Mouse (Mus musculus): ENCODE data around the gene Ranbp3. TPM values are rescaled to one million over a fixed set of nuclear protein-coding genes. Genes with fewer than 3 reads are reported as not detected.
A peak's percentile ranks its signal among the peaks of the same experiment; 100 is the strongest.

Ranbp3 gene
- polyA plus RNA-seq, 1 experiment from 2014 or later: 63.2 TPM

DNA sequence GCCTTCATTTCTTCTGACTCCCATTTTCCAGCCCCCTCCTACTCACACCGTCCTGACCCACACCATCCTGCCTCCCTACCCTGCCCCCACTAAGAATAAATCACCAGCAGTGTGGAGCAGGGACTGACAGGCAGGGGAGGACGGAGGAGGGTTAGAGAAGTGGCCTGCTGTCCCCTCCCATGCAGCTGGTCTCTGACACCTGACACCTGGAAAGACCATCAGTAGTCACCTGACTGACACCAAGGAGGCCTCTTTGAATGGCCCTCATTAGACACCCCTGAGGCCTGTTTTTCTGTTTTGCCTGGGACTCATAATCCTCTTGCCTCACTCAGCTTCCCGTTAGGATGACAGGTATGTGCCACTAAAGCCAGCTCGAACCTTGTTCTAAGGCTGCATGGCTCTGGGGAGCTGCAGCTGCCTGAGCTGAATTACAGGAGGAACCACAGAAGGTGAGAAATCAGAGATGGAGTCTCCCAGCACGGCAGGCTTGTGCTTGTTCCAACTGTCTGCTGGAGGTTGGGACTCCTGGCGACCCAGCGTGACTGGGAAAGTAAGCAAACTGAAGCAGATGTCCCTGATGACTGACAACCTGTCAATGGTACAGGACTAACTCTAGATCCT is 54.0 kb downstream of the Ranbp3 start:
- WGBS: 13% methylated on average over 7 of the region's 7 CpGs
- 0 out of 2 replicates have a peak overlapping the region, but pooled peaks have one; percentile 5 for H3K9ac ChIP-seq
- peaks cover 16% of the 10 kb centered on the region; the same call in 1 of the 2 replicates for H3K27me3 ChIP-seq (replicated peaks)
- ATAC-seq (ENCODE audit: insufficient number of reproducible peaks, low FRiP score): no peak
- peak overlapping the region; percentile 47; the same call in 1 of the 2 replicates for H3K4me2 ChIP-seq
- peaks cover 26% of the 10 kb centered on the region for H3K4me1 ChIP-seq (replicated peaks)
- peaks cover 31% of the 10 kb centered on the region for H3K36me3 ChIP-seq
- no peak overlapping the region for H3K4me3 ChIP-seq
- H3K27ac ChIP-seq (ENCODE audit: poor library complexity, severe bottlenecking): no peak overlapping the region
- peaks cover 4% of the 10 kb centered on the region; the same call in 1 of the 2 replicates for H3K9me3 ChIP-seq (replicated peaks)

DNA sequence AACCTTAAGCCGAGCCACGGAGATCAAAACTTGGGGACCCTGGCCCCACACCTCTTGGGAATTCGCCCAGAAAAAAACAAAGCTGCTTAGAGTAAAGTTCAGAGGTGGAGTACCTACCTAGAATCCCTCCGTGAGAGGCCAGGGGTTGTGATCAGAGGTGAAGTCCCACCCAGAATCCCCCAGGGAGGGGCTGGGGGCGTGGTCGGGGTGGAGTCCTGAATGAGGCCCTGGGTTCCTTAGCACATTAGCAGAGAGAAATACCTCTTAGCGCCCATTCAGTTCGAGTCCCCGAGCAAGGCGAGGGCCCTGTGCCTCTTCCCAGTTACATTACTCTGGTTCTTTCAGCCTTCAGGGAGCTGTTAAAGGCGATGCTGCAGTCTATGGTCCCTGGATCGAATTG is 54.6 kb downstream of the Ranbp3 start:
- WGBS: 9% methylated on average over 12 of the region's 12 CpGs
- Histone ChIP-seq H3K4me2 (peak overlapping the region; percentile 47), H3K4me1 (replicated peaks) (peaks cover 26% of the 10 kb centered on the region), H3K36me3 (peaks cover 26% of the 10 kb centered on the region), H3K9me3 (replicated peaks) (peaks cover 4% of the 10 kb centered on the region; the same call in 1 of the 2 replicates), H3K9ac (0 out of 2 replicates have a peak overlapping the region, but pooled peaks have one; percentile 5), H3K27me3 (replicated peaks) (peaks cover 16% of the 10 kb centered on the region; the same call in 1 of the 2 replicates), H3K4me3 (no peak overlapping the region), H3K27ac (ENCODE audit: poor library complexity, severe bottlenecking) (no peak overlapping the region)
- ATAC-seq (ENCODE audit: insufficient number of reproducible peaks, low FRiP score): no peak

- Histone ChIP-seq H3K27ac (ENCODE audit: poor library complexity, severe bottlenecking) (no peak overlapping the region), H3K4me3 (no peak overlapping the region), H3K27me3 (replicated peaks) (peaks cover 18% of the 10 kb centered on the region), H3K4me2 (peak overlapping the region; percentile 47), H3K4me1 (replicated peaks) (peaks cover 25% of the 10 kb centered on the region), H3K36me3 (peaks cover 21% of the 10 kb centered on the region), H3K9ac (no peak overlapping the region), H3K9me3 (replicated peaks) (peaks cover 4% of the 10 kb centered on the region; the same call in 1 of the 2 replicates)
- ATAC-seq (ENCODE audit: insufficient number of reproducible peaks, low FRiP score): peak; percentile 47; the same call in 1 of the 2 replicates
- WGBS: 10% methylated on average over 12 of the region's 12 CpGs
Observed at GRCm38 (mm10) chr17:56728117-56728516, 55.0 kb downstream of the Ranbp3 start.

DNA sequence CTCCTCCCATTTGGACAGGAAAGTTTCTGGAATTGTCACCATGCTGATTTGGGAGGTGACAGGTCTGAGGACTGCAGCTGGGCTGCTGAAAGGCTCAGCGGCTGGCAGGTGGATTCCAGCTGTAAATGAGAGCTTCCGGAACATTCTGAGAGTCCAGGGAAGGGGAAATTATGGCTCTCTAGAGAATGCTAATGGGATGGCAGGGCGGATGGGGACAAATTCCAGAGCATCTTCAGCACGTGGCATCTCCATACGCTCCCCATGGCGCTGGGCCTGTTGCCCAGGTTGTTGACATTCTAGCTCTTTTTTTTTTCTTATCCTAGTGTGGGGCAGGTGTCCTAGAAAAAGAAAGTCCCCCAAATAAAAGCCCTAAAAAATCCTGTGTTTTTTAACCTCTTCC is 56.1 kb downstream of the Ranbp3 start:
- Histone ChIP-seq H3K4me2 (no peak overlapping the region), H3K36me3 (peaks cover 11% of the 10 kb centered on the region), H3K27me3 (replicated peaks) (peaks cover 27% of the 10 kb centered on the region), H3K4me3 (no peak overlapping the region), H3K4me1 (replicated peaks) (peaks cover 21% of the 10 kb centered on the region), H3K9ac (no peak overlapping the region), H3K9me3 (replicated peaks) (peaks cover 4% of the 10 kb centered on the region; the same call in 1 of the 2 replicates), H3K27ac (ENCODE audit: poor library complexity, severe bottlenecking) (no peak overlapping the region)
- no peak for ATAC-seq (ENCODE audit: insufficient number of reproducible peaks, low FRiP score)
- 48% methylated on average over 6 of the region's 6 CpGs for WGBS

DNA sequence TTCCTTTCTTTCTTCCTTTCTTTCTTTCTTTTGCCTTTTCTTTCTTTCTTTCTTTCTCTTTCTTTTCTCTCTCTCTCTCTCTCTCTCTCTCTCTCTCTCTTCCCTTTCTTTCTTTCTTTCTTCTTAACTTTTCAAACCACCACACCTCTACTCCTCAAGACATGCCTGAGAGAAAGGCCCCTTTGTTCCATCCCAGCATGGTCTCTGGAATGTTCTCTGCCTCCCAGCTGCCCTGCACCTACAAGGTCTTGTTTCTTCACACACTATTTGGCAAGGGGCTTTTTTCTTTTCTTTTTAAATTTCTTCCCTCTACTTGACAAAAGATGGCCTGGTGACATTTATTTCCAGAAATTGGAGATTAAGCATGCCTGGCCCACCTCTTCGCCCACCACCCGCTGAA is 56.6 kb downstream of the Ranbp3 start:
- WGBS: 54% methylated on average over 2 of the region's 2 CpGs
- Histone ChIP-seq H3K4me2 (no peak overlapping the region), H3K9me3 (replicated peaks) (peaks cover 4% of the 10 kb centered on the region; the same call in 1 of the 2 replicates), H3K36me3 (peaks cover 7% of the 10 kb centered on the region; the same call in 1 of the 2 replicates), H3K4me1 (replicated peaks) (peaks cover 21% of the 10 kb centered on the region), H3K4me3 (no peak overlapping the region), H3K27me3 (replicated peaks) (peaks cover 32% of the 10 kb centered on the region), H3K27ac (ENCODE audit: poor library complexity, severe bottlenecking) (no peak overlapping the region), H3K9ac (no peak overlapping the region)
- no peak for ATAC-seq (ENCODE audit: insufficient number of reproducible peaks, low FRiP score)

DNA sequence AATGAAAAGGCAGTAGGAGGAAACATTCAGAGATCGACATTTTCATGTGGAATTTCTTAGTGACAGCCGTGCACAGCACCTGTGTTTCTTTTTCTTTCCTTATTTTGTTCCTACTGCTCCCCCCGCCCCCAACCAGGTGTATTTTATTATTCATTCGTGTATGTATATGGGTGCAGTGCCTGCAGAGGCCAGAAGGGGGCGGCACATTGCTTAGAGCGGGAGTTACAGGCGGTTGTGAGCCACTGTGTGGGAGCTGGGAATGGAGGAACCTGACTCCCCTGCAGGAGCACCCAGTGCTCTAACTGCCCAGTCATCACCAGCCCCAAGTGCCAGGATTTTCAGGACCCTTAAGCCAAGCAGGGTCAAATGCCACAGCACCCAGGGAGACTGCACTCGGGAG is 63.4 kb downstream of the Ranbp3 start:
- peaks cover 4% of the 10 kb centered on the region for H3K9me3 ChIP-seq (replicated peaks)
- peaks cover 41% of the 10 kb centered on the region for H3K27me3 ChIP-seq (replicated peaks)
- H3K27ac ChIP-seq (ENCODE audit: poor library complexity, severe bottlenecking): no peak overlapping the region
- H3K4me1 ChIP-seq (replicated peaks): peaks cover 13% of the 10 kb centered on the region
- no peak overlapping the region for H3K4me2 ChIP-seq
- H3K36me3 ChIP-seq: no peaks in the 10 kb centered on the region
- 29% methylated on average over 8 of the region's 8 CpGs for whole genome bisulfite sequencing
- no peak for ATAC-seq (ENCODE audit: insufficient number of reproducible peaks, low FRiP score)
- H3K4me3 ChIP-seq: no peak overlapping the region
- H3K9ac ChIP-seq: no peak overlapping the region

DNA sequence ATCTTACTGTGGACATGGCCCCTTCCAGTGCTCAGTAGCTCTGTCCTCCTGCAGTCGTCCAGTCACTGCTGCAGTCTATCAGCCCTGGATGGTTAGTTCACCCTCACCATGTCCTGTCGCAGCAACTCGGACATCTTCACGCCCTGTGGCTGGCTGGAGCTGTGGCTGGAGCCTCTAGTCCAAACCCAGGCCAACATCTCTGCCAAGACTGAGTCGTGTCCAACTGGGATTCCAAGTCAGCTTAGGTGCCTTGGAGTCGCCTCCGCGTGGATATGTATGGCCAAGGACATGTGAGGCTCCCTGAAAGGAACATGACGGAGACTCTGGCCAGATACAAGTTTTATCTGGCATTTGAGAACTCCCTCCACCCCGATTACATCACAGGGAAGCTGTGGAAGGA is 65.1 kb downstream of the Ranbp3 start:
- no peak for ATAC-seq (ENCODE audit: insufficient number of reproducible peaks, low FRiP score)
- H3K27me3 ChIP-seq (replicated peaks): peaks cover 32% of the 10 kb centered on the region
- H3K4me2 ChIP-seq: no peak overlapping the region
- no peak overlapping the region for H3K27ac ChIP-seq (ENCODE audit: poor library complexity, severe bottlenecking)
- peaks cover 13% of the 10 kb centered on the region for H3K4me1 ChIP-seq (replicated peaks)
- peaks cover 4% of the 10 kb centered on the region for H3K9me3 ChIP-seq (replicated peaks)
- H3K36me3 ChIP-seq: no peaks in the 10 kb centered on the region
- 75% methylated on average over 10 of the region's 10 CpGs for WGBS
- H3K9ac ChIP-seq: no peak overlapping the region
- no peak overlapping the region for H3K4me3 ChIP-seq

- Histone ChIP-seq H3K27ac (ENCODE audit: poor library complexity, severe bottlenecking) (peak overlapping the region; percentile 48; the same call in 1 of the 2 replicates), H3K9me3 (replicated peaks) (peaks cover 4% of the 10 kb centered on the region), H3K4me2 (peak overlapping the region; percentile 28; the same call in 1 of the 2 replicates), H3K27me3 (replicated peaks) (peaks cover 14% of the 10 kb centered on the region), H3K36me3 (no peaks in the 10 kb centered on the region), H3K9ac (no peak overlapping the region), H3K4me1 (replicated peaks) (peaks cover 13% of the 10 kb centered on the region), H3K4me3 (no peak overlapping the region)
- ATAC-seq (ENCODE audit: insufficient number of reproducible peaks, low FRiP score): peak; percentile 54
- 47% methylated on average over 17 of the region's 17 CpGs for WGBS
Observed at GRCm38 (mm10) chr17:56740118-56740787, 67.2 kb downstream of the Ranbp3 start.

GRCm38 (mm10) chr17:56740788-56741160 is 67.7 kb downstream of the Ranbp3 start:
- peak overlapping the region; percentile 48; the same call in 1 of the 2 replicates for H3K27ac ChIP-seq (ENCODE audit: poor library complexity, severe bottlenecking)

GRCm38 (mm10) chr17:56744173-56744572 is 71.1 kb downstream of the Ranbp3 start:
- peaks cover 16% of the 10 kb centered on the region for H3K4me1 ChIP-seq (replicated peaks)
- H3K27me3 ChIP-seq (replicated peaks): peaks cover 4% of the 10 kb centered on the region; the same call in 1 of the 2 replicates
- H3K9me3 ChIP-seq (replicated peaks): 0 out of 2 replicates have a peak, but pooled peaks cover 3% of the 10 kb centered on the region
- H3K4me2 ChIP-seq: no peak overlapping the region
- 40% methylated on average over 5 of the region's 5 CpGs for WGBS
- no peak for ATAC-seq (ENCODE audit: insufficient number of reproducible peaks, low FRiP score)
- no peak overlapping the region for H3K27ac ChIP-seq (ENCODE audit: poor library complexity, severe bottlenecking)
- H3K9ac ChIP-seq: no peak overlapping the region
- H3K36me3 ChIP-seq: no peaks in the 10 kb centered on the region
- H3K4me3 ChIP-seq: no peak overlapping the region

More at GRCm38 (mm10) chr17:56740788-56741160, 67.7 kb downstream of the Ranbp3 start:
- Histone ChIP-seq H3K4me2 (peak overlapping the region; percentile 28; the same call in 1 of the 2 replicates), H3K9ac (no peak overlapping the region), H3K9me3 (replicated peaks) (peaks cover 4% of the 10 kb centered on the region), H3K27me3 (replicated peaks) (peaks cover 10% of the 10 kb centered on the region; the same call in 1 of the 2 replicates), H3K4me3 (no peak overlapping the region), H3K36me3 (no peaks in the 10 kb centered on the region), H3K4me1 (replicated peaks) (peaks cover 13% of the 10 kb centered on the region)
- no peak for ATAC-seq (ENCODE audit: insufficient number of reproducible peaks, low FRiP score)
- 55% methylated on average over 17 of the region's 17 CpGs for WGBS

All from heart, embryonic 12.5 days (tissue).